Mouse (Mus musculus): ENCODE measurements around the gene Gm49405.

GRCm38 (mm10) chr19:3952099-3952498, 48.3 kb upstream of the Gm49405 start:
- no peak for TF ChIP-seq EP300 (optimal IDR thresholded peaks at IDR 0.05)
- no peak for TF ChIP-seq CTCF (IDR thresholded peaks at IDR 0.05; ENCODE audit: low read depth)
